Mouse (Mus musculus): ENCODE data around the gene Myh7b. TPM values are rescaled to one million over a fixed set of nuclear protein-coding genes. Genes with fewer than 3 reads are reported as not detected.

The Myh7b gene
- polyA plus RNA-seq, 1 experiment from 2014 or later = 0.34 TPM

DNA sequence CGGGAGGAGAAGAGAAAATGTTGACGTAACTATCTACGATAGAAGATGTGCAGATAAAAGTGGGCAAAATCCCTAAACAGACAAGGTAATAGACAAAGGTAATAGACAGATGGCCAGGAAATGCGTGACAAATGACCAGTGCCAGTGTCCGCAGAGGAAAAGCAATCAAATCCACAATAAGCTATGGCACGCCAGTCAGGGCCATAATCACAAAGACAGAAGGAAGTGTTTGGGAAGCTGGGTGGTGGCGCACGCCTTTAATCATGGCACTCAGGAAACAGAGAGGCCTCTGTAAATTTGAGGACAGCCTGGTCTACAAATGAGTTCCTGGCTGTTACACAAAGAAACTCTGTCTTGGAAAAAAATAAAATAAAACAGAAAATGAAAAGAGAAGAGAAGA is 70.2 kb downstream of the Myh7b start:
- DNase-seq (ENCODE audit: low spot score) = no peak
- 72% methylated on average over 8 of the region's 8 CpGs for WGBS

GRCm38 (mm10) chr2:155681874-155682273 is 70.9 kb downstream of the Myh7b start:
- Histone ChIP-seq H3K27me3 (ENCODE audit: control insufficient read depth, insufficient read depth, low read length) (no peaks in the 10 kb centered on the region), H3K4me2 (ENCODE audit: low read depth, low read length) (no peak overlapping the region), H3K9me3 (replicated peaks; ENCODE audit: control insufficient read depth, low read length) (no peaks in the 10 kb centered on the region), H3K4me3 (ENCODE audit: low read depth, low read length) (no peak overlapping the region), H3K4me1 (ENCODE audit: control insufficient read depth, insufficient read depth, low read length) (no peaks in the 10 kb centered on the region), H3K27ac (replicated peaks; ENCODE audit: low read depth, low read length) (no peak overlapping the region), H3K36me3 (replicated peaks; ENCODE audit: control insufficient read depth, insufficient read depth, low read depth, low read length) (no peaks in the 10 kb centered on the region), H3K9ac (replicated peaks; ENCODE audit: low read length) (no peak overlapping the region)
- ATAC-seq (replicated peaks; ENCODE audit: insufficient number of reproducible peaks, low FRiP score, low TSS enrichment, low read depth) (no peak), DNase-seq (ENCODE audit: low spot score) (no peak)
- 94% methylated on average over 2 of the region's 2 CpGs for WGBS

More for the DNA sequence above, 70.2 kb downstream of the Myh7b start:
- Histone ChIP-seq H3K4me1 (ENCODE audit: control insufficient read depth, insufficient read depth, low read length) (no peaks in the 10 kb centered on the region), H3K4me2 (ENCODE audit: low read depth, low read length) (no peak overlapping the region), H3K36me3 (replicated peaks; ENCODE audit: control insufficient read depth, insufficient read depth, low read depth, low read length) (no peaks in the 10 kb centered on the region), H3K9me3 (replicated peaks; ENCODE audit: control insufficient read depth, low read length) (no peaks in the 10 kb centered on the region), H3K4me3 (ENCODE audit: low read depth, low read length) (no peak overlapping the region), H3K27ac (replicated peaks; ENCODE audit: low read depth, low read length) (no peak overlapping the region), H3K27me3 (ENCODE audit: control insufficient read depth, insufficient read depth, low read length) (no peaks in the 10 kb centered on the region), H3K9ac (replicated peaks; ENCODE audit: low read length) (no peak overlapping the region)
- ATAC-seq (replicated peaks; ENCODE audit: insufficient number of reproducible peaks, low FRiP score, low TSS enrichment, low read depth) = no peak

DNA sequence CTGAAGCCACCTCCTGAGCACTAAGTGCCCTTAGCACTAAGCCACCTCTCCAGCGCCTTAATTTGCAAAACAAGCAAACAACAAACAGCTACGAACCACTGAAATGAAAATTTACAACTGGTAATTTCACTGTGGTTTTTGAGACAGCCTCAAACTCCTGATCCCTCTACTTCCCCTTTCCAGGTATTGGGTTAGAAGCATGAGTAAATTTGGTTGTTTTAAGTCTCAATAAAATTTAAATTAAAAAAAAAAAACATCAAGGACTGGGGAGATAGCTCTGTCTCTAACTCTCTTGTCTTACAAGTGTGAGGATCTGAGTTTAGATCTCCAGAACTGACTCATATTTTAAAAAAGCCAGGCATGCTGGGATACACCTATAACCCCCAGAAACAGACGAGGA is 72.1 kb downstream of the Myh7b start:
- no peak overlapping the region for H3K27ac ChIP-seq (replicated peaks; ENCODE audit: low read depth, low read length)
- no peak for DNase-seq (ENCODE audit: low spot score)
- WGBS = 69% methylated on average over 3 of the region's 3 CpGs

DNA sequence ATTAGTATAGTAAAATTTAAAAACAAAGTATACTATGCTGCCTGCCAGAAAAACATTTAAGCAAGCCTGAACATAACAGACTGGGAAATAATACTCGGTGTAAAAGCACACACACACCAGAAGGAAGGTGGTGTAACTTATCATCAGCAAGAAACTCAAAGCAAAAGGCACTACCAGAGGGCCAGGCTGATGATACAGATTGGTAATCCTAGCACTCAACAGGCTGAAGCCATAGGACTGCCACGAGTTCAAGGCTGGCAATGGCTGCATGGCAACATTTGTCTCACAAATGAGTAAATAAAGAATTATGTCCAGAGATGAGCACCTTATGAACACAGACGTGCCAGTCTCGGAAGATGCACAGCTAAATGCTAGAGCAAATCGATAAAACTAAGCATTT is 72.8 kb downstream of the Myh7b start:
- WGBS = 95% methylated on average over 5 of the region's 5 CpGs
- DNase-seq (ENCODE audit: low spot score) (no peak), ATAC-seq (replicated peaks; ENCODE audit: insufficient number of reproducible peaks, low FRiP score, low TSS enrichment, low read depth) (no peak)
- Histone ChIP-seq H3K4me1 (ENCODE audit: control insufficient read depth, insufficient read depth, low read length) (no peaks in the 10 kb centered on the region), H3K9ac (replicated peaks; ENCODE audit: low read length) (no peak overlapping the region), H3K27ac (replicated peaks; ENCODE audit: low read depth, low read length) (no peak overlapping the region), H3K27me3 (ENCODE audit: control insufficient read depth, insufficient read depth, low read length) (no peaks in the 10 kb centered on the region), H3K36me3 (replicated peaks; ENCODE audit: control insufficient read depth, insufficient read depth, low read depth, low read length) (no peaks in the 10 kb centered on the region), H3K4me3 (ENCODE audit: low read depth, low read length) (no peak overlapping the region), H3K4me2 (ENCODE audit: low read depth, low read length) (no peak overlapping the region), H3K9me3 (replicated peaks; ENCODE audit: control insufficient read depth, low read length) (no peaks in the 10 kb centered on the region)

More for the DNA sequence above, 72.1 kb downstream of the Myh7b start:
- no peak overlapping the region for H3K4me3 ChIP-seq (ENCODE audit: low read depth, low read length)
- no peak for ATAC-seq (replicated peaks; ENCODE audit: insufficient number of reproducible peaks, low FRiP score, low TSS enrichment, low read depth)
- H3K9me3 ChIP-seq (replicated peaks; ENCODE audit: control insufficient read depth, low read length) = no peaks in the 10 kb centered on the region
- no peaks in the 10 kb centered on the region for H3K27me3 ChIP-seq (ENCODE audit: control insufficient read depth, insufficient read depth, low read length)
- H3K9ac ChIP-seq (replicated peaks; ENCODE audit: low read length) = no peak overlapping the region
- no peak overlapping the region for H3K4me2 ChIP-seq (ENCODE audit: low read depth, low read length)
- H3K36me3 ChIP-seq (replicated peaks; ENCODE audit: control insufficient read depth, insufficient read depth, low read depth, low read length) = no peaks in the 10 kb centered on the region
- H3K4me1 ChIP-seq (ENCODE audit: control insufficient read depth, insufficient read depth, low read length) = no peaks in the 10 kb centered on the region

MicroRNAs within 50 kb of the gene (microRNA counts, 519-probe panel; counts per million panel counts)
- microRNA mmu-miR-499 = not detected

Small RNAs within 50 kb of the gene (microRNA-seq; reads per million reads assigned to microRNA genes)
- 32.0 reads per million, percentile 27 among the genes with 10 or more reads in this experiment for gene Mir499 (ENCODE audit: borderline number of aligned reads)

Other genes starting within 250 kb of the Myh7b start
- gene Trp53inp2, start 230.2 kb upstream of the Myh7b start, polyA plus RNA-seq (2014; fragmentation: Nextera tagmentation; extraction: Ambion mirVana) = 28.8 and 29.5 TPM in 2 replicates
- 27.7 and 28.6 TPM in 2 replicates for gene Ncoa6, start 137.3 kb upstream of the Myh7b start, polyA plus RNA-seq (2014; fragmentation: Nextera tagmentation; extraction: Ambion mirVana)
- gene Acss2, start 93.3 kb upstream of the Myh7b start, polyA plus RNA-seq (2014; fragmentation: Nextera tagmentation; extraction: Ambion mirVana) = 14.3 and 16.6 TPM in 2 replicates
- 3.1 and 4.3 TPM in 2 replicates for gene Ggt7, start 93.0 kb upstream of the Myh7b start, polyA plus RNA-seq (2014; fragmentation: Nextera tagmentation; extraction: Ambion mirVana)
- 24.0 and 24.3 TPM in 2 replicates for gene Gss, start 18.4 kb upstream of the Myh7b start, polyA plus RNA-seq (2014; fragmentation: Nextera tagmentation; extraction: Ambion mirVana)
- 143 and 148 TPM in 2 replicates for gene Trpc4ap, start 81.2 kb downstream of the Myh7b start, polyA plus RNA-seq (2014; fragmentation: Nextera tagmentation; extraction: Ambion mirVana)
- 22.7 and 28.9 TPM in 2 replicates for gene Edem2, start 118.3 kb downstream of the Myh7b start, polyA plus RNA-seq (2014; fragmentation: Nextera tagmentation; extraction: Ambion mirVana)
- not detected in 2 replicates for gene Gm17581, start 124.7 kb downstream of the Myh7b start, polyA plus RNA-seq (2014; fragmentation: Nextera tagmentation; extraction: Ambion mirVana)
- gene Procr, start 139.9 kb downstream of the Myh7b start, polyA plus RNA-seq (2014; fragmentation: Nextera tagmentation; extraction: Ambion mirVana) = 2.7 and 2.8 TPM in 2 replicates
- gene Mmp24, start 164.1 kb downstream of the Myh7b start, polyA plus RNA-seq (2014; fragmentation: Nextera tagmentation; extraction: Ambion mirVana) = 0.70 and 0.73 TPM in 2 replicates
- gene BC029722, start 208.2 kb downstream of the Myh7b start, polyA plus RNA-seq (2014; fragmentation: Nextera tagmentation; extraction: Ambion mirVana) = 5.7 and 6.6 TPM in 2 replicates
- 198 and 213 TPM in 2 replicates for gene Eif6, start 215.7 kb downstream of the Myh7b start, polyA plus RNA-seq (2014; fragmentation: Nextera tagmentation; extraction: Ambion mirVana)
- gene Fam83c, start 223.6 kb downstream of the Myh7b start, polyA plus RNA-seq (2014; fragmentation: Nextera tagmentation; extraction: Ambion mirVana) = 0.14 and 0.15 TPM in 2 replicates

Data from embryonic facial prominence, embryonic 11.5 days (tissue).